Mouse (Mus musculus) left cerebral cortex, adult 6 months (tissue): ENCODE results near the gene Npy4r. TPM values are rescaled to one million over a fixed set of nuclear protein-coding genes. Genes with fewer than 3 reads are reported as not detected.

Source experiments
- long read RNA-seq, 2 experiments: library from polyadenylated mRNA; unstranded; transcript quantifications; one replicate each; pipeline ENCODE4 v2.0.0; 2019 to 2020
- polyA plus RNA-seq: library from polyadenylated mRNA; unstranded; fragments of <200 nt; fragmentation: Nextera tagmentation; gene quantifications from 2 replicates; pipeline ENCODE4 v1.2.3, GENCODE M21; 2021

Npy4r gene
- polyA plus RNA-seq, result not detected in 2 replicates
- long read RNA-seq, experiment 1, result 0 reads
- long read RNA-seq, experiment 2, result 0 reads

GRCm38 (mm10) chr14:34152342-34152741, at the start of gene Npy4r:
TSS of gene Npy4r (minus strand) at chr14:34152489.

GRCm38 (mm10) chr14:34201231-34202035, 49.1 kb upstream of the Npy4r start, which contains the start of gene Gprin2:
TSS of gene Gprin2 (minus strand) at chr14:34201653.

GRCm38 (mm10) chr14:34102601-34103000, 49.7 kb downstream of the Npy4r start, which contains the start of gene A630023A22Rik:
TSS of gene A630023A22Rik (minus strand) at chr14:34102754.

Other genes with a start within 250 kb of the Npy4r start
- gene Gdf10, start 228.9 kb downstream of the Npy4r start, polyA plus RNA-seq, result 1.6 and 1.8 TPM in 2 replicates
- not detected in 2 replicates for gene Gdf2, start 211.4 kb downstream of the Npy4r start, polyA plus RNA-seq
- not detected in 2 replicates for gene Rbp3, start 198.5 kb downstream of the Npy4r start, polyA plus RNA-seq
- gene Zfp488, start 173.7 kb downstream of the Npy4r start, polyA plus RNA-seq, result 0.80 and 1.7 TPM in 2 replicates
- gene Gm30083, start 137.3 kb downstream of the Npy4r start, polyA plus RNA-seq, result not detected in 2 replicates
- gene Gm5460, start 135.7 kb downstream of the Npy4r start, polyA plus RNA-seq, result not detected in 2 replicates
- gene Antxrl, start 99.8 kb downstream of the Npy4r start, polyA plus RNA-seq, result not detected in 2 replicates
- 0.45 and 0.92 TPM in 2 replicates for gene Anxa8, start 66.5 kb downstream of the Npy4r start, polyA plus RNA-seq
- gene A630023A22Rik, start 49.7 kb downstream of the Npy4r start, polyA plus RNA-seq, result not detected in 2 replicates
- 0.16 and 0.66 TPM in 2 replicates for gene Gprin2, start 49.2 kb upstream of the Npy4r start, polyA plus RNA-seq
- gene Syt15, start 67.1 kb upstream of the Npy4r start, polyA plus RNA-seq, result 0.21 and 0.29 TPM in 2 replicates
- 5.1 and 8.6 TPM in 2 replicates for gene Shld2, start 158.0 kb upstream of the Npy4r start, polyA plus RNA-seq
- 55.7 and 67.9 TPM in 2 replicates for gene Glud1, start 158.2 kb upstream of the Npy4r start, polyA plus RNA-seq
- gene Fam25c, start 202.9 kb upstream of the Npy4r start, polyA plus RNA-seq, result 0.50 TPM in 1 of 2 replicates, not detected in the other
- 3.8 and 5.9 TPM in 2 replicates for gene Sncg, start 222.3 kb upstream of the Npy4r start, polyA plus RNA-seq
- 1.1 and 1.2 TPM in 2 replicates for gene Mmrn2, start 223.0 kb upstream of the Npy4r start, polyA plus RNA-seq